Mouse (Mus musculus) E14TG2a.4 (cell line): ENCODE data around the gene Tcf3.

Source experiments
- CTCF ChIP-seq: conservative IDR thresholded peaks from 2 replicates; pipeline ENCODE4 v1.5.1; 2014; ENCODE audit warnings: low read length
- NANOG ChIP-seq: IDR thresholded peaks from 2 replicates; pipeline ENCODE4 v1.6.1; 2014; ENCODE audit warnings: borderline replicate concordance, low read length, mixed read lengths
- POU5F1 ChIP-seq: IDR thresholded peaks from 2 replicates; pipeline ENCODE4 v1.6.1; 2014; ENCODE audit warnings: low read length, borderline replicate concordance

- no peak for TF ChIP-seq CTCF
- TF ChIP-seq NANOG, result no peak
- no peak for TF ChIP-seq POU5F1
Measured at GRCm38 (mm10) chr10:80371983-80372382, 61.5 kb downstream of the Tcf3 start.
